Mouse (Mus musculus) limb, embryonic 14.5 days (tissue): Measurements from ENCODE around the gene Brd9. TPM values are rescaled to one million over a fixed set of nuclear protein-coding genes. Genes with fewer than 3 reads are reported as not detected.
A peak's percentile ranks its signal among the peaks of the same experiment; 100 is the strongest.

ENCODE experiments used
- ATAC-seq: fragments of 200-750 bp; cut with Nextera tagmentation; 2 replicates; pipeline ENCODE4 v1.8.0; 2017; ENCODE audit warnings: low read depth, moderate number of reproducible peaks, moderate TSS enrichment; ENCODE audit not compliant: low FRiP score
- DNase-seq: peaks from one replicate; pipeline ENCODE4 v3.0.0-alpha.2; 2015; ENCODE audit warnings: low spot score
- H3K27ac ChIP-seq: fragments of 300-500 bp; sonication (generic); replicated peaks from 2 replicates; pipeline ENCODE4 v1.5.1; 2014; ENCODE audit warnings: low read depth, mild to moderate bottlenecking, low read length, moderate library complexity, mixed read lengths
- H3K27me3 ChIP-seq: fragments of 300-500 bp; sonication (generic); 2 replicates; pipeline ENCODE4 v1.6.1; 2014; ENCODE audit warnings: low read length, mixed read lengths; ENCODE audit not compliant: control insufficient read depth, insufficient read depth
- H3K36me3 ChIP-seq: fragments of 300-500 bp; sonication (generic); 2 replicates; pipeline ENCODE4 v1.6.1; 2014; ENCODE audit warnings: mild to moderate bottlenecking, low read length, moderate library complexity, mixed read lengths; ENCODE audit not compliant: control insufficient read depth, insufficient read depth
- H3K4me1 ChIP-seq: fragments of 300-500 bp; sonication (generic); 2 replicates; pipeline ENCODE4 v1.6.1; 2014; ENCODE audit warnings: antibody characterized with exemption, low read length, mixed read lengths; ENCODE audit not compliant: control insufficient read depth, insufficient read depth
- H3K4me2 ChIP-seq: fragments of 300-500 bp; sonication (generic); replicated peaks from 2 replicates; pipeline ENCODE4 v1.6.1; 2014; ENCODE audit warnings: low read depth, mild to moderate bottlenecking, low read length, moderate library complexity; ENCODE audit not compliant: severe bottlenecking
- H3K4me3 ChIP-seq: fragments of 300-500 bp; sonication (generic); replicated peaks from 2 replicates; pipeline ENCODE4 v1.5.1; 2014; ENCODE audit warnings: low read length
- H3K9ac ChIP-seq: fragments of 300-500 bp; sonication (generic); 2 replicates; pipeline ENCODE4 v1.6.1; 2014; ENCODE audit warnings: mild to moderate bottlenecking, low read depth, low read length, moderate library complexity; ENCODE audit not compliant: severe bottlenecking
- H3K9me3 ChIP-seq: fragments of 300-500 bp; sonication (generic); 2 replicates; pipeline ENCODE4 v1.6.1; 2016; ENCODE audit warnings: low read length; ENCODE audit not compliant: control insufficient read depth
- POLR2A ChIP-seq: fragments of 200-500 bp; IDR thresholded peaks from 2 replicates; pipeline ENCODE4 v1.8.0; 2012; ENCODE audit warnings: inconsistent platforms, mild to moderate bottlenecking, moderate library complexity, borderline replicate concordance; ENCODE audit not compliant: insufficient read depth, insufficient read length; ENCODE audit errors: extremely low read depth
- WGBS: fragments of 180-500 bp; shearing (Covaris S2); extraction: QIAGEN DNeasy Blood & Tissue Kit; methylation state at CpG from one replicate; pipeline ENCODE4 v1.1.7; 2014; 5-methylcytosine and 5-hydroxymethylcytosine counted together
- microRNA-seq: library from miRNA; unstranded; fragments of <30 nt; microRNA quantifications from one replicate; pipeline ENCODE4, GENCODE M21; 2016
- polyA plus RNA-seq, 2 experiments: library from polyadenylated mRNA; depleted of rRNA in 1 of 2; stranded (reverse) in 1 of 2; unstranded in 1 of 2; fragments of >200 nt; fragmentation: Nextera tagmentation in 1 of 2; extraction: Ambion mirVana in 1 of 2; gene quantifications; 2 replicates each; pipeline versions ENCODE4 v1.2.1 to v1.2.3; 2012 to 2014

Gene Brd9
- polyA plus RNA-seq, 2 experiments = 48.4 to 87.2 TPM

GRCm38 (mm10) chr13:74008948-74009718, 71.5 kb downstream of the Brd9 start, which contains the start of gene Tppp:
Gene Tppp (plus strand): TSS chr13:74009407.
- WGBS = 1% methylated on average over 56 of the region's 56 CpGs
- Histone ChIP-seq H3K27me3 (0 out of 2 replicates have a peak, but pooled peaks cover 19% of the 10 kb centered on the region), H3K36me3 (no peaks in the 10 kb centered on the region), H3K4me1 (peaks cover 9% of the 10 kb centered on the region), H3K4me3 (peak within 1 kb of the TSS; percentile 47), H3K27ac (no peak within 1 kb of the TSS), H3K4me2 (peak within 1 kb of the TSS; percentile 98), H3K9me3 (no peaks in the 10 kb centered on the region), H3K9ac (peak within 1 kb of the TSS; percentile 50)
- DNase-seq (peak; percentile 91), ATAC-seq (peak; percentile 95)
- TF ChIP-seq POLR2A = no peak

DNA sequence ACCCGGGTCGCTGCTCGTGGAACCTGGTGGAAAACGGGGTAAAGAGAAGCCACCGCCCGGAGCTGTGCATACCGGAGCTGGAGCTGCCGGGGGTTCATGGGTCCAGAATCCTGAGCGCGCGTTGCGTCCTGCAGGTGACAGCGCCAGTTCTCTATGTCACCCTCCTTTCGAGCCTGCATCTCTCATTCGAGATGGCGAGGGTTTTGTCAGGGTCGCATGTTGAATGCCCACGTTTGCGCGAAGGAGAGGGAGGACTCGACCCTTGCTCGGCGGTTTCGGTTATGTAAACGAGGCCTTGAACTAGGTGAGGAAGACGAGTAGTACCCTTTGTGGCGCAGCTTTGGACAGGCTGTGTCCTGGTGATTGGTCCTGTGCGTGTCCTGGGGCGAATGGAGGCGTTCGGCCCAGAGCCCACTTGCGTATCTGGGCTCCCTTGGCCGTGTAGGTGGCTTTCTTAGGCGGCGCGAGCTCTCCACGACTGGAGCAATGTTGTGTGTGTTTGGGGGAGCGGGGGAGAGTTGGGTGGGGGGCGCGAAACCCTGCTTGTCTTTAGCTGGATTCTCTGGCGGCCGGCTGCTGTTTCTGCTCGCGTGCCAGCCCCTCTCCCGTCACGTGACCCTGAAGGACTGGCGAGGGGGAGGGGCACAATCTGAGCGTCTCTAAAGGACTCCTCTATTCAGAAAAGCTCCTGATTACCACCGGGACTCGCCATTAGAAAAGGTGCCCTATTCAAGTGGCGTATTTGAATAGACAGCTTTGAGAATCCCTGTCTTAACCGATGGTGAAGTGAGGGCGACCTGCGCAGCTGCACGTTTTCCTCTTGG, 72.4 kb downstream of the Brd9 start:
- H3K9me3 ChIP-seq = no peaks in the 10 kb centered on the region
- H3K4me2 ChIP-seq = peak overlapping the region; percentile 98
- DNase-seq (no peak), ATAC-seq (peak; percentile 42; the same call in 1 of the 2 replicates)
- H3K27me3 ChIP-seq = 0 out of 2 replicates have a peak, but pooled peaks cover 19% of the 10 kb centered on the region
- peak overlapping the region; percentile 50; the same call in 1 of the 2 replicates for H3K9ac ChIP-seq
- H3K27ac ChIP-seq = no peak overlapping the region
- no peaks in the 10 kb centered on the region for H3K36me3 ChIP-seq
- no peak for TF ChIP-seq POLR2A
- H3K4me3 ChIP-seq = peak overlapping the region; percentile 47
- under 1% methylated on average over 54 of the region's 55 CpGs for WGBS
- H3K4me1 ChIP-seq = peaks cover 9% of the 10 kb centered on the region

Small RNA genes within 50 kb of the gene (microRNA-seq; reads per million reads assigned to microRNA genes)
- gene Gm25197 = not detected

Other genes starting within 250 kb of the Brd9 start
- gene Slc6a19, start 232.9 kb upstream of the Brd9 start, polyA plus RNA-seq (2012; rRNA removed) = 0.06 TPM in 1 of 2 replicates, not detected in the other
- gene Slc6a19, start 232.9 kb upstream of the Brd9 start, polyA plus RNA-seq (2014; fragmentation: Nextera tagmentation; extraction: Ambion mirVana) = not detected in 2 replicates
- gene Slc12a7, start 204.7 kb upstream of the Brd9 start, polyA plus RNA-seq (2012; rRNA removed) = 32.8 and 45.4 TPM in 2 replicates
- 16.5 and 19.7 TPM in 2 replicates for gene Slc12a7, start 204.7 kb upstream of the Brd9 start, polyA plus RNA-seq (2014; fragmentation: Nextera tagmentation; extraction: Ambion mirVana)
- gene Nkd2, start 90.2 kb upstream of the Brd9 start, polyA plus RNA-seq (2012; rRNA removed) = 50.3 and 57.9 TPM in 2 replicates
- gene Nkd2, start 90.2 kb upstream of the Brd9 start, polyA plus RNA-seq (2014; fragmentation: Nextera tagmentation; extraction: Ambion mirVana) = 34.8 and 39.7 TPM in 2 replicates
- 16.1 and 20.6 TPM in 2 replicates for gene Trip13, start within 50 bp of the Brd9 start, polyA plus RNA-seq (2012; rRNA removed)
- gene Trip13, start within 50 bp of the Brd9 start, polyA plus RNA-seq (2014; fragmentation: Nextera tagmentation; extraction: Ambion mirVana) = 36.0 and 37.3 TPM in 2 replicates
- gene Zdhhc11, start 26.0 kb downstream of the Brd9 start, polyA plus RNA-seq (2012; rRNA removed) = not detected in 2 replicates
- not detected in 2 replicates for gene Zdhhc11, start 26.0 kb downstream of the Brd9 start, polyA plus RNA-seq (2014; fragmentation: Nextera tagmentation; extraction: Ambion mirVana)
- gene Tppp, start 71.6 kb downstream of the Brd9 start, polyA plus RNA-seq (2012; rRNA removed) = 1.8 and 2.2 TPM in 2 replicates
- 1.7 and 2.4 TPM in 2 replicates for gene Tppp, start 71.6 kb downstream of the Brd9 start, polyA plus RNA-seq (2014; fragmentation: Nextera tagmentation; extraction: Ambion mirVana)
- gene Cep72, start 124.5 kb downstream of the Brd9 start, polyA plus RNA-seq (2012; rRNA removed) = 13.6 and 14.3 TPM in 2 replicates
- 11.2 and 13.5 TPM in 2 replicates for gene Cep72, start 124.5 kb downstream of the Brd9 start, polyA plus RNA-seq (2014; fragmentation: Nextera tagmentation; extraction: Ambion mirVana)
- gene Slc9a3, start 183.6 kb downstream of the Brd9 start, polyA plus RNA-seq (2012; rRNA removed) = 0.03 and 0.05 TPM in 2 replicates
- 0.15 TPM in 1 of 2 replicates, not detected in the other for gene Slc9a3, start 183.6 kb downstream of the Brd9 start, polyA plus RNA-seq (2014; fragmentation: Nextera tagmentation; extraction: Ambion mirVana)